Mouse (Mus musculus) liver, postnatal 0 days (tissue): Measurements from ENCODE around the gene Tdp1.

ENCODE experiments used
- CTCF ChIP-seq: sonication (generic); IDR thresholded peaks from 2 replicates; pipeline ENCODE4 v1.5.1; 2016; ENCODE audit warnings: antibody characterized with exemption, low read depth
- EP300 ChIP-seq: IDR thresholded peaks from 2 replicates; pipeline ENCODE4 v1.6.1; 2016; ENCODE audit warnings: antibody characterized with exemption, low read depth, mild to moderate bottlenecking

DNA sequence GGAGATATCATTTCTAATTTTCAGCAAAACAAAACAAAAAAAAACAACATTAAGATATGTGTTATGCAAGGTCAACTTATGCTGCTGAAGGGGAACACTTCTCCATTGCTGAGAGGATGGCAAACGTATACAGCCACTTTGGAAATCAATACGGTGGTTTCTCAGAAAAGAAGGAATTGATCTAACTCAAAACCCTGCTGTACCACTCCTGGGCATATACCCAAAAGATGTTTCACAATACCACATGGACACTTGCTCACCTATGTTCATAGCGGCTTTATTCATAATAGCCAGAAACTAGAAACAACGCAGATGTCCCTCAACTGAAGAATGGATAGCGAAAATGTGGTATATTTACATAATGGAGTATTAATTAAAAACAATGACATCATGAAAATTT, 25.7 kb upstream of the Tdp1 start:
- TF ChIP-seq CTCF: no peak
- peak; percentile 59 for TF ChIP-seq EP300
